Mouse (Mus musculus) hindlimb bud, embryonic 11.5 days (tissue): ENCODE results near the gene Vat1.
"Not testable (repeated sequence)": the region's sequence is repeated elsewhere in the genome, so short reads cannot be mapped to it uniquely, and the experiment has no call there.

Experiments
- DNase-seq: peaks from one replicate; pipeline ENCODE4 v3.0.0-alpha.2; 2012; ENCODE audit warnings: low read depth, low spot score; ENCODE audit errors: extremely low spot score

Vat1 gene

GRCm38 (mm10) chr11:101465869-101466551, at the start of gene Vat1:
Vat1 (minus strand) TSS chr11:101466230.
- DNase-seq, result no peak

DNA sequence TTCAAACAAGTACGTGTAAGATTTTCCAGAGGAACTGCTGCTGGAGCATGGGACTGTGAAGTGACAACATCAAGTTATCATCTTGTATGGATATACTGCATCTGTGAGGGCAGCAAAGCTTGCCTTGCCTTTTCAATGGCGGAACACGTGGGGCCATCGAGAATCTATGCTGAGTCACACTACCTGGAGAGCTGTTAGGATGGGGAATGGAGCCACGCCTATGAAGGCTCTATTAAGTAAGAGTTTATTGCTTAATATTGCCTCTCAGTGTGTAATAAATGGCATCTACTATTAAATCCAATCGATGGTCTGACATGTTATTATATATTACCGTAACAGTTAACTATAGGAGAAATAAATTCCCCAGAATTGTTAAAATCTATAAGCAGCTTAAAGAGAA, 41.1 kb upstream of the Vat1 start:
- no peak for DNase-seq

GRCm38 (mm10) chr11:101506269-101506780, 40.3 kb upstream of the Vat1 start:
- no peak for DNase-seq

GRCm38 (mm10) chr11:101486126-101486525, 20.1 kb upstream of the Vat1 start:
- no peak for DNase-seq

- DNase-seq, result no peak
These were observed 19.5 kb upstream of the Vat1 start for GRCm38 (mm10) chr11:101485509-101486028.

GRCm38 (mm10) chr11:101484814-101485213, 18.8 kb upstream of the Vat1 start:
- no peak for DNase-seq

- DNase-seq, result no peak
These were observed 18.2 kb upstream of the Vat1 start for GRCm38 (mm10) chr11:101484245-101484644.

DNA sequence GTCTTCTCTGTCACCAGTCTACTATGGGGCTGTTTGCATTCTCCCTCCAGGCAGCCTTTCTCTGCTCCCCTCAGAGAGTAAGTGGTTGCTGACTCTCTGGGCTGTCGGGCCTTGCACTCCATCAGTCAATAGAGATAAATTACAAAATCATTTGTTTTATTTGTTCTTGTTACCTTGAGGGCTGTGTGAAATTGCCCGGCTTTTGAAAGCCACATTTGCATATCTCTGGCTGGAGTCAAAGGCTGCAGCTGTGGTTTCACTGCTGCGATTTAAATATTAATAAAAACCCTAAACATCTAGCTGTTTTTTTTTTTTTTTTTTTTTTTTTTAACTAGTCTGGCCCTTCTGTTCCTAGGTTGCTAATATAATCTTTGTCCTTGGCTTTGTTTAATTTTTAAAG, 17.8 kb upstream of the Vat1 start:
- no peak for DNase-seq

- DNase-seq, result no peak
These were observed 14.9 kb upstream of the Vat1 start for GRCm38 (mm10) chr11:101480912-101481311.

DNA sequence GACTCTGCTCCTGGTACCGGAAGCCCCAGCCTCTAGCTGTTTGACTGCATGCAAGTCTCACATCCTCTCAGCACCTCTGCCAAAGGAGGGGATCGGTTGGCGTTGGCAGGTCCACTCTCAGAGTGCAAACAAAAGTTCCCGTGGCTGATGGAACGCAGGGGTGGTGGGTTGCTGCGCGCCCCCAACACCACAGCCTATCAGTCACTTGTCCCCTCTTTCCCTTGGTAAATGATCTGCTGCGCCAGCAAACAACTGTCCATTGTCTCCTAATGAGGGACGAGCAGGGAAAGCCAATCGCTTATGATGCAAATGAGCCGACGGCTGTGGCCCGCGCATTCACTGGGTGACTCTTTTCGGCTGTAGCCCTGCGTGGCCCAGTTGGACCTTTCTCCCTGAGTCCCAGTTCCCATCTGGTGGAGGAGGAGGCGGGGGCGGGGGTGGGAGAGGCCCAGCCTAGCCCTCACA, 13.2 kb upstream of the Vat1 start:
- no peak for DNase-seq

DNA sequence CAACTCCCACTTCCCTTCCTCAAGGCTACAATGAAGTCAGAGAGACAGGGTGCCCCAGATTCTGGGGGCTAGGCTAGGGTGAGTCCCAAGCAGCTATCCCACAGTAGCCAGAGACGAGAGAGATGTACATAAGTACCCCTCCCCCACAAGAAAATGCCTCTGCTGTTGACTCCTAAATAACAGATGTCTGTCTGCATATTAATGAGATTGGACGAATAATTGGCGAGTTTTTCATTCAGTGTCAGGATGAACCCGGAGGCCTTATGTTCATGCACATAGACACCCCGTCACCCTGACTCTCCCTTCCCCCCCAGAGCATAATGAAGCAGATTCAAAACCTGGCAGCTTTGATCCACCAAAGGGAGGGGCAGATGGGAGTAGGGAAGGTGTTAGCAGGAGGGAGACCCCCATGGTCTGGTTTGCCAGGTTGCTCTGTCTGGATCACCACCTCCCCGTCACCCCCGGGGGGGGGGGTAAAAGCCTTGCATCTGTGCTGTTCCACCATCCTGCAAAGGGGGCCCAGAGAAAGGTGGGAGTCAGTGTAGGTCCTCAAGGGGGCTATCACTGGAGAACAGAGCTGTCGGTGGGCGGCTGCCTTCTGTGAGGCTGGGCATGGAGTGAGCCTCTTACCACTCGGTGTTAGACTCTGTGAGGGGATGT, 11.7 kb upstream of the Vat1 start:
- DNase-seq, result no peak

DNA sequence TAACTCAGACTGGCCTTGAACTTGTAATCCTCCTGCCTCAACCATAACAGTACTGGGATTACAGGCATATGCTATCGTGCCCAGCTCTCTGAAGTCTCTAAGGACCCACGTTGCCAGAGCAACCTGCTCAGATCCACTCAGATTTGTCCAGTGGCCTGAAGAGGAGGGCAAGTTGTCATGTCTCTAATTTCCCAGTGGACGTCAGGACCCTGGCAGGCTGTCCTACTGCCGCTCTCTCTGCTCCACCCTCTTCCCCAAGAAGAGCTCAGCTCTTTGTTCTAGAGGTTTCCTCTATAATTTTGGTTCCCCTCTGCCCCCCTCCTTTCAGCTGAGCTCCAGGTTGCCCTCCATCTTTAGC, 11.1 kb upstream of the Vat1 start:
- no peak for DNase-seq

DNA sequence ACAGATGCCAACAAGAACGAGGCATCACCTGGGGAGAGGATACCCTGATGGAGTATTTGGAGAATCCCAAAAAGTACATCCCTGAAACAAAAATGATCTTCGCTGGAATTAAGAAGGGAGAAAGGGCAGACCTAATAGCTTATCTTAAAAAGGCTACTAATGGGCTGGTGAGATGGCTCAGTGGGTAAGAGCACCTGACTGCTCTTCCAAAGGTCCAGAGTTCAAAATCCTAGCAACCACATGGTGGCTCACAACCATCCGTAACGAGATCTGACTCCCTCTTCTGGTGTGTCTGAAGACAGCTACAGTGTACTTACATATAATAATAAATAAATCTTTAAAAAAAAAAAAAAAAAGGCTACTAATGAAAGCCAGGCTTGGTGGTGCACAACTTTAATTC, 10.3 kb upstream of the Vat1 start:
- DNase-seq, result not testable (repeated sequence)

- no peak for DNase-seq
These were observed 8.3 kb upstream of the Vat1 start for GRCm38 (mm10) chr11:101474298-101474697.

GRCm38 (mm10) chr11:101473686-101474085, 7.7 kb upstream of the Vat1 start:
- DNase-seq, result not testable (repeated sequence)

GRCm38 (mm10) chr11:101472336-101472735, 6.3 kb upstream of the Vat1 start:
- DNase-seq, result no peak

- DNase-seq, result no peak
These were observed 5.9 kb upstream of the Vat1 start for GRCm38 (mm10) chr11:101471926-101472325.

DNA sequence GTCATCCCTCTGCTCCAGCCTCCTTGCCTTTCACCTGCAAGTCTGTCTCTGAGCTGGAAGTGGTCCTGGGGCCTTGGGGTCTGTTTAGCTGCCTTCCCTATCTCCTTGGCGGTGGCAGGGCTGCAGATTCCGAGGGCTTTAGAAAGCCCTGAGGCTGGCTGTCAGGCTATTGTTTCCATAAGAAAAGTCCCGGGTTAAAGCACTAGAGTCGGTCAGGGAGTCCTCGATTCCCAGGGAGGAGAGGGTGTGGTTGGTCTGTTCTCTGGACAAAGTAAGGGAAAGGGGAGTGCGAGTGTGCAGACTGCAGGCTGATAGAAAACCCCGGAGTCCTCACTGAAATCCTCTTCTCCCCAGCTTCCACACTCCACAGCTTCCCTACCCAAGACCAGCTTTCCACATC, 4.2 kb upstream of the Vat1 start:
- no peak for DNase-seq

GRCm38 (mm10) chr11:101469155-101469554, 3.1 kb upstream of the Vat1 start:
- DNase-seq, result no peak

- DNase-seq, result no peak
These were observed 2.7 kb upstream of the Vat1 start for GRCm38 (mm10) chr11:101468731-101469130.

DNA sequence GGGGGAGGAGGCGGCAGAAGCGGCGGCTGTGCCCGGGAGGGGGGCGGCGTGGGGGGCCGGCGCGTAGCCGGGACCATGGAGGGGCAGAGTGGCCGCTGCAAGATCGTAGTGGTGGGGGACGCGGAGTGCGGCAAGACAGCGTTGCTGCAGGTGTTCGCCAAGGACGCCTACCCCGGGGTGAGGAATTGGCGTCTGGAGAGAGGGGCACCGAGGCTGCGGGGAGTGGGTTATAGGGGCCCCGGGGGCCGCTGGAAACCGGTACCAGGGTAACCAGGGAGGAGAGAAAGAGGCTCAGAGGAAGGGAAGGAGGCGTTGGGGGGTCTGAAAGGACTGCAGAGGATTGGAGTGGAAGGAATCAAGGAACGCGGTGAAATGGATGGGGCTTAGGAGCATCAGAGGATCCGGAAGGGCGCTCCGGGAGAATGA, 2.2 kb upstream of the Vat1 start:
- no peak for DNase-seq
